Mouse (Mus musculus) left cerebral cortex, postnatal 14 days (tissue): ENCODE measurements around the gene Smim6. TPM values are rescaled to one million over a fixed set of nuclear protein-coding genes. Genes with fewer than 3 reads are reported as not detected.

Experiments used
- DNase-seq, 2 experiments: peaks; one replicate each; pipeline ENCODE4 v3.0.0; 2021 to 2022; ENCODE audit warnings: low spot score in 2 of 2, mixed read lengths in 1 of 2
- intact Hi-C: fragments of 180-260 bp; cut with DNase I; formaldehyde crosslinking; loops from one replicate; pipeline ENCODE4 v1.15.1; 2025
- total RNA-seq, 2 experiments: library from RNA; stranded (reverse); gene quantifications; 2 replicates each; pipeline ENCODE4 v1.2.3; 2021

Smim6 gene
- total RNA-seq, 2 experiments from 2014 or later = not detected

DNA sequence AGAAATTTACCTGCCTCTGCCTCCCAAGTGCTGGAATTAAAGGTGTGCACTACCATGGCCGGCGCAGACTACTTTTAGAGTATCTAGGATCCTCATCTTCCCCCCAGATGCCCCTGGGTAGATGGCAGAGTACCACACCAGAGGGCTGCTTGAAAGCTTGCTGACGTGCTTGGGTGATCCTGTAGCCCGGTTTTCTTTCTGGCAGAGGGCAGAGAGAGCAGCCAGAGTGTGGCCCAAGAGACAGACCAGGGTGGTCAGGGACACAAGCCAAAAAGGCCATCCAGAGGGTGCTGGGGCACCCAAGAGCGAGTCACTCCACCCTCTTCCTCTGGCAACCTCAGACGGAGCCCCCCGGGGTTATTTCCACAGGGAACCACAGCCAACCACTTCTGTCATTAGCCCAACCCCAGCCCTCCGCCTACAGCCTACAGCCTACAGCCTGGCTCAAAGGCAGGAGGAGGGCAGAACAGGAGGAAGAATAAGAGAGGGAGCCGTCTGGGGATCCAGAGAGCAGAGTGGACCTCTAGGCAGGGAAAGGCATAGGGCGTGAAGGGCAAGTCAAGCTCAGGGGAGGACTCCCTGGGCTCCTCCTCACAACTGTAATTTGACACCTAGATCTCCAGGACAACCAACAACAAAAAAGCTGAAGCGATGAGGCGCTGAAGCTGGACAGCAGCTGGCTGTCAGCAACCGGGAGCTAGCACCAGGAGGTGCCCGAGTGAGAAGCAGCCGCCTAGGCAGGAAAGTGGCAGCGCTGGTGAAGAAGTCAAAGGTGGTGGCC lies 12.1 kb upstream of the Smim6 start, which contains the start of gene Smim5:
Gene Smim5 (plus strand): TSS at position 481 of the 781 bp plus-strand sequence.
- DNase-seq = no peak
- intact Hi-C loops = no loop called here

DNA sequence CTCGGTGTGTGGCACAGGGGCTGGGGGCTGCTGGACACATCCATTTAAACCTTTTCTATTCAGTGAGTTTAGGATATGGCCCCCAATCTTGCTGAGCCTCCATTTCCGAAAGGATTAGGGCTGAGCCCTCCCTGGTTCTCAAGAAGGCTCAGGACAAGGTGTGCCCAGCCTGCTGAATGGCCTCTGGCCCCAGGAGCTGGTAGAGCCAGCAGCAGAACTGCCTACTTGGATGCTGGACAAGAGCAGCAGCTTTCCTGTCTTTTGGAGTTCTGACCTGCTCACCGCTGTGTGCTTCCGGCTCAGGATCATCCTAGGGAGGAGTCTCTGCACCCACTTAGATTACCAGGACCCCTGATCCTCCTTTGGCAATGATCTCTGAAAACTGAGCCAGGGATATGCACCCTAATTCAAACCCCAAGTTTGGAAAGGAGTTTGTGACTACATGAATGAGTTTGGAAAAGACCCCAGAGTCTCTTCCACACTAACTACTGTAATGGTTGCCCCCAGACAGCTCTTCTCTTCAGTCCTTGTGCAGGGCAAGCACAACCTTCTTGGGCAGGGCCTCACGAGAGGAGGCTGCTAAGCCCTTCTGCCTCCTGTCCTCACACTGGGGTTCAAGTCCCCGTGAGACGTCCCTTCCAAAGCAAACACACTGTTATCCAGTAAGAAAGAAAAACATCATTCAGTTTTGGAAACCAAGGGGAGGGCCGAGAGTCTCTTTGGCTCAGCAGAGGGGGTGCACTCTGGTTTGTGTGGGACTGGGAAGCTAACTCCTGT lies 11.1 kb upstream of the Smim6 start:
- intact Hi-C loops = no loop called here
- DNase-seq = no peak

DNA sequence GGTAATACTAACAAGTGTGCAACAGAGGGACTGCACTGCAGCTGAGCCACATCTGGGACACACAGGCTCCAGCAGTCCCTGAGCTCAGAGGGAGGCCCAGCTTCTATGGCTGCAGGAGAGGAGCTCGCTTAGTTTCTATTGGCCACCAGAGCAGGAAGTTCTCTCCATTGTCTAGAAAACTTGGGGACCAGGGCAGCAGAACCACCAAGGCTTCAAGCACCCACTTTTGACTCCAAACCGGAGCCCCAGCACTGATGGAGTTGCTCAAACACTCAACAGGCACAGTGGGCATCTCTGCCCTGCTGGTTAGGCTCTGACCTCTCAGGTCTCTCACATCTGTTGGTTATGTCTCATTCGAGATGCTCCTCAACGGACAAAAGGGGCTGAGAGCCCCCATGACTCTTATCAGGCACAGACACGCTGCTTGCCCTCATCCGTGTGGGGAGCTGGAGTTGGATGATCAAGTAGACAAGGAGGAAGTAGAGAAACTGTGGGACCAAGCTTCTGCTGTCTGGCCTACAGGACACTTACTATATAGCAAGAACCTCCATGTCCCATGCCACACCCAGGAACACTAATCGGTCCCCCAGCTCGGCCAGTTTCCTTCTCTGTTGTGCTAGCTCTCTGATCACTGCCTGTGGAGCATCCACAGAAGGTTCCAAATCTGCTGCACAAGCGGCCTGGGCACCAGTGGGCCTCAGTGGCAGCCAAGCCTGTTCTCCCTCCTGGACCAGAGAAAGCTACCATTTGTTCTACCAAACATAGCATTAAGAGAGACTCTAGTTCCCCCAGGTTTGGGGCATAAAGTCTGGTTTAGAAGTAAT lies 10.3 kb upstream of the Smim6 start:
- intact Hi-C loops = no loop called here
- no peak for DNase-seq

DNA sequence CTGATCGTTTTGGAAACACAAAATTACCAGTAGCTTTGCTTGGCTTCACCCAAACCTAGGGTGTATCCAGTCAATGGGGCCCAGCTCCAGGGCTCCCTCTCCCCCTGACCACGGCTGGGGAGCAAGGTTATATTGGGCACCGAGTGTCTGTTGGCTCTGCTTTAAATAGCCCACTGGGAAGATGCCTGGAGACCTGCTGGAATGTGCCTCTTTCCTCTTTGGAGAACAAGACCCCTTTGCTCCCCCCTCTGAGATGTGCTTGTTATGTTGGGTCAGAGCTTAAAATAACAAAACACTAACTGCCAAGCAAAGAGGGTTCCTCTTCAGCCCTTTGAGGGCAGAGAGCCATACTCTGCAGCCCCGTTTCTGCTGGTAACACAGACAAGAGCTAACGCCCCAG lies 9.6 kb upstream of the Smim6 start:
- DNase-seq = no peak
- intact Hi-C loops = no loop called here

DNA sequence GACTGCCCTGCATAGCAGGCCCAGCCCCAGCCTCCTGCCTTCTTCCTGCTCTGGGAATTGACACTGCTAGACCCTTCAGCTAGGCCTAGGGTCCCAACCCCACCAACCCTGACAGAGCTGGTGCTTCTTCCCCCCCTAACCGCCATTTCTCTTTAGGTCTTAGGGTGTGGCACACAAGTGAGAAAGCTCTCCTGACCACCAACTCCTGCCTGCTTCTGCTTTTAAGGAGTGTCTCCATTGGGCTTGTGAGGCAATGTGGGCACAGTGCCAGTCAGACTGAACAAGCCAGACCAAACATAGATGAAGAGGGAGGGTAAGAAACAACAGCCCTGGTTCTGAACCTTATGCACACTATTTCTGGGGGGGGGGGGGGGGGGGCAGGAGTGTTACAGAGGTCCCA lies 9.0 kb upstream of the Smim6 start:
- DNase-seq = peak in 1 of 2 experiments; percentile 54

DNA sequence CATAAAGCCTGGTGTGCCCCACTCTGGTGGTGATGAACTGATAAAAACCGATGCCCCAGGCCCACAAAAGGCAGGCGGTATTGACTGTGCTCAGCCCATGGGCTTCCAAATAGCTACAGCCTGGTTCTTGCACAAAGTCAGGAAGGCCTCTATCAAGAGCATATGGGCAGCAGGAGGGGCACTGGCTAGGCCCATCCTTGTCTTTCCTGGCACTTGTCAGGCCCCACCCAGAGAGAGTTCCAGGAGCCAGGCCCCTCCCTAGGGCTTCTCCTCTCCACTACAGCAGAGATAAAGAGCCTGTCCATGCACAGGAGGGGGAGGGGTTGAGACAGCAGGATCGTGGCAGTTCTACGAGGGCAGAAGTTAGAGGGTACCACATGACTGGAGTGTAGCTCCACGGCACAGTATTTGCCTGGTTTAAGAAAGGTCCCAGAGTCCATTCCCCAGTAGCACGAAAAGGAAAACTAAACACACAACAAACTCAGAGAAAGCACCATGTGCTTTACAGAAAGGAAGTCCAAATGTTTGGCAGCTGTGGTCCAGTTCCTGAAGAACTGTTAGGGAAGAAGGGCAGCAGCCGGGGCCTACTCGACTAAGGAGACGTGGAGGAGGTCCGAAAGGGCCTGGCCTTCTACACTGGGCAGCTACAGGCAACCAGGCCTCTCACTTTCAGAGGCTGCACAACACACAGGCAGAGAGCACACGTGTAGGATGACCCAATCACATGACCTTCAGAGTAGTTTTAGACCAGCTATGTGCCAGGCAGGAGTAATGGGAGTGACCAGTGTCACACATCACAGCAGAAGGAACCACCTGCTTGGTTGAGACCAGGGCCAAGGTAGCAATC lies 8.2 kb upstream of the Smim6 start:
- intact Hi-C loops = no loop called here
- no peak for DNase-seq

More for the DNA sequence above, 9.0 kb upstream of the Smim6 start:
- intact Hi-C loops = no loop called here

DNA sequence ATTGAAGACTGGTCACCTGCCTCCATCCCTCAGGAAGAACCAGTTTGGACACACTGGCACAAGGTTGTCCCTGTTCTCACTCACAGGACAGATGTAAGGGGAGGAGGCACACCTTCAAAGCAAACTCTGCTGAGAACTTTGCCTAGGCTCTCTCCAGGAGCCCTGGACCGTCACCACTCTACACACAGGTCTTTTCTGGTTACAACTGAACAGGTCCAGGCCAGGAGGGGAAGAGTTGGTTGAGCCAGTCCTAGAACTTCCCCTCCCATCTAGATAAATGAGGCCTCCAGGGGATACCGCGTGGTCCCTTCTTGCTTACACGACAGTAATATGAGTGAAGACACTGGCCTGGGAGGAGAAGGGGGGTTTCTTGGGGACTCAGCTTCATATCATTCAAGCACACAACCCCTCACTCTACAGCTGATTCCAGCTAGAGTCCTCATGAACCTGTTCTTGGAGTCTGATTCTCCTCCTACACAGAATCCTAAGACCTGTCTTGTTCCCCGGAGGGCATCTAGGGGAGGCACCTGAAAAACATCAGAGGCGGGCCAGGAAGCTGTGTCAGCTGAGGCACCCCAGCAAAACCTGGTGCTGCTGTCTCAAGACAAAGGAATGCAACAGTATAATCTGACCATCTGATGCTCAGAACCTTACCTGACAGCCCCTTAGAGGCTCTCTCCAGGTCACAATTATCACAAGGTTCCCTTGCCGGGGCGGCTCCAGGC lies 7.4 kb upstream of the Smim6 start:
- DNase-seq = no peak
- intact Hi-C loops = no loop called here

DNA sequence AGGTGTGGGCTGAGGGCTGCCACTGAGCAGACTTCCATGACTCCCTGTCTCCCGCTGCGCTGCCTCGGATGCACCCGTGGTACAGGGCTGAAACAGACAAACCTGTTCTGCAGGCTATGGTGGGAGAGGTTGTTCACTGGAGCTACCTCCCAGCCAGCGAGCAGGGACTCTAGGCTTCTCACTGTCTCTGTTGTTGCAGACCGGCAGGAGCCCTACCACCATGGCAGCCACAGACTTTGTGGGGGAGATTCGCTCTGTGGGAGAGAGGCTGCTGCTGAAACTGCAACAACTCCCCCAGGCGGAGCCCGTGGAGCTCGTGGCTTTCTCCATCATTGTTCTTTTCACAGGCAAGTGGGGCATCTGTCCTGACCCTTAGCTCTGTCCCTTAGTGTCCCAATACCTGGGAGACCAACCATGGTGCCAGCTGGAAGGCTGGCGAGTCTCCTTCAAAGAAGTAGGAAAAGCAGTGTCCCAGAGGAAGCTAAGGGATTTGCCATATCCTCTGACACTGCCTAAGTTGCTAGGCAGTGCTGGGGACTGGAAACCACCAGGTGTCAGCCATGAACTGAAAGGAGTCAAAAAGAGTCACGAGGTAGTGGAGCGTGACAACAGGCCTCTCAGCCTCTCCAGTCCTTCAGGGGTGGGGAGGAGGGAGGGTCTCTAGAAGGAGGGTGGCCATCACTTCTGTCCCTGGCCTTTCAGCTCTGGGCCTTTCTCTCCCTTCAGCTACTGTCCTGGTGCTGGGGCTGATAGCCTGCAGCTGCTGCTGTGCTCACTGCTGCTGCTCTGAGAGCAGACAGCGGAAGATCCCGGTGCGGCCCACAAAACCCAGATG lies 6.6 kb upstream of the Smim6 start:
- intact Hi-C loops = no loop called here
- peak in 1 of 2 experiments; percentile 24 for DNase-seq

DNA sequence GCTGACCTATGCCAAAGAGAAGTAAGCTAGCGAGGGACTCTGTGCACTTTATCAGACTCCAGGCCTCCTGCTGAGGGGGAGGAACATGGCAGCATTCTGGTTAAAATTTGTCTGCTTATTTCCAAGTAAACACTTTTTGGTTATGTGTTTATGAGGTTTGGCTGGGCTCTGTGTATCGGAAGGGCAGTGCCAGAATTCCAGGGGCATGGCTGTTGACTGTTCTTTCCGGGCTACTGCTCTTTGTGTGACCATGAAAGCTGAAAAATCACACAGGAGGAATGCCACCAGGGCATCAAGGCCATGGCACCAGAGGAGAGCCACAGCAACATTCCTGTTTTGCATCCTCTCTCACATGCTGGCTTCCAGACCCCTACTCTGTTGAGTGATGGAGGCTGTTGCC lies 5.7 kb upstream of the Smim6 start:
- no peak for DNase-seq
- intact Hi-C loops = no loop called here

DNA sequence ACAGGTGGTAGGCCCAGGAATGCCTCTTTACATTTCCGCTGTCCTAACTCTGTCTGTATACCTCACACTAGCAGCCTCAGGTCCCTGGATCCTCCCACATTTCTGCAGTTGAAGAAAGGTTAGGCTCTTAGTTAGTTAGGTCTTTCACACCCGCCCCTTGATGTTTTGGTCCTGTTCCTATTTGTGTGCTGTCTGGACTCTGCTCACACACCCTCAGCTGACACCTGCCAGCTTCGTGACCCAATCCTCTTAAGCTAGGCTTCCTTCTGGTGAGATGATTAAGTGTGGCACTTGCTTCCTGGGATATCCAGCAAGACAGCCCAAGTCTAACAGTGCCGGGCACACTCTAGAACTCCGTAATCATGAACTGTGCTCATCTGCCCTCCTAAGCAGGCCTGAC lies 5.3 kb upstream of the Smim6 start:
- no peak for DNase-seq
- intact Hi-C loops = no loop called here

DNA sequence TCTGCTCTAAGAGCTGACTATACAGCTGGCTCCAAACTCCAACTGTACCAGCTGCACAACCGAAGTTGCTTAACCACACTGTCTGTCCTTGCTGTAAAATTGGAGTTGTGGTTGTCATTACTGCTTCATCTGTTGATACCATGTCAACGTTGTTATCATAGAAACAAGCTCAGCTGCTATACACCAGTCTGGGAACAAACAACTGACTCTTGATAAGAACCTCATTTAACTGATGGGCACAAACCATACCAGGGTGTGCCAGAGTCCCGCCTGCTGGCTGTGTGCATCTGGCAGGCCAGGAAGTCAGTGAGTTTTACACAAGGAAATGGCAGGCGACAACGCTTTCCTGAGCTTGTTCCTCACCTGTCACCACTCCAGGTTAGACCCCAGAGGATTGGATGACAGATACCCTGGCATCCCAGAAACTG lies 669 bp upstream of the Smim6 start:
- DNase-seq = no peak
- intact Hi-C loops = no loop called here

DNA sequence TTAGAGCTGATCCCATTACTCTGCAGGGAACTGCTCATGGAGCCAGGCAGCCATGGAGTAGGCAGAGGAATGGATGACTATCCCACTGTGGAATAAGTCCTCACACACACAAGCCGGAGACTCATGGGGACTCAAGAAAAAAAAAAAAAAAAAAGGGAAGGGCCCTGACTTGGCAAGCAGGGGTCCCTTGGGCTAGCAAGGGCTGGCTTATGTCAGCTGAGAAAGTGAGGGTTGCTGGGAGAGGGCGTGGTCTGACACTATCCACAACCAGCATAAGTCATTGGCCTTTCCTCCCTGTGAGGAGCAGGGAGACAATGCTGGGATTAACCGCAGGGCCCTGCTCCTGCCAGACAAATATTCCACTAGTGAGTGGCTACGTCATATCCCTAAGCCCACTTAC lies 4.8 kb downstream of the Smim6 start:
- intact Hi-C loops = no loop called here

DNA sequence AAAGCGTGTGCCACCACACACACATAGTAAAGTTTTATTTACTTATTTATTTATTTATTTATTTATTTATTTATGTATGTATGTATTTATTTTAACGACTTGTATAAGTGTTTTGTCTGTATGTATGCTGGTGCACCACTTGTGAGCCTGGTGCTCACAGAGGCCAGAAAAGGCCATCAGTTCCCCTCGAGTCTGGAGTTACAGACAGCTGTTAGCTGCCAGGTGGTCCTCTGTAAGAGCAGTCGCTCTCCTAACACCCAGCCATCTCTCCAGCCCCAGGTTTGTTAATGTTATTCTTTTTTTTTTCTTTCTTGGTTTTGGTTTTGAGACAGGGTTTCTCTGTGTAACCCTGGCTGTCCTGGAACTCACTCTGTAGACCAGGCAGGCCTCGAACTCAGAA lies 6.8 kb downstream of the Smim6 start:
- intact Hi-C loops = no loop called here
- no peak for DNase-seq

More for the DNA sequence above, 4.8 kb downstream of the Smim6 start:
- no peak for DNase-seq

DNA sequence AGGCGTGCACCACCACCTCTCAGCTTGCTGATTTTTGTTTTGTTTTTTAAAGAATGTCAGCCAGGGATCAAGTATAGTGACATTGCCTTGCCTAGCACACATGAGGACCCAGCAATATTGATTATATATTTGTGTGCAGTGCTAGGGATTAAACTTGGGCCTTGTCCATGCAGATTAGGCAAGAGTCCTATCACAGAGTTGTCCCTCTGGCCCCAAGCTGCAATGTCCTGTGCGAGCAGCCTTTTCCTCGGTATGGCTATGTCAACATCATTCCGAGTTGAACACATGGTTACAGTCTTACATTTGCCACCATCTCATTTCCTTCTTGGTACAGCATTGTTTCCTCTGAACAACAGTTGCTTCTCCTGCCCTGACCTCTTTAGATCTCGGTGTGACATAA lies 7.3 kb downstream of the Smim6 start:
- DNase-seq = no peak
- intact Hi-C loops = no loop called here

DNA sequence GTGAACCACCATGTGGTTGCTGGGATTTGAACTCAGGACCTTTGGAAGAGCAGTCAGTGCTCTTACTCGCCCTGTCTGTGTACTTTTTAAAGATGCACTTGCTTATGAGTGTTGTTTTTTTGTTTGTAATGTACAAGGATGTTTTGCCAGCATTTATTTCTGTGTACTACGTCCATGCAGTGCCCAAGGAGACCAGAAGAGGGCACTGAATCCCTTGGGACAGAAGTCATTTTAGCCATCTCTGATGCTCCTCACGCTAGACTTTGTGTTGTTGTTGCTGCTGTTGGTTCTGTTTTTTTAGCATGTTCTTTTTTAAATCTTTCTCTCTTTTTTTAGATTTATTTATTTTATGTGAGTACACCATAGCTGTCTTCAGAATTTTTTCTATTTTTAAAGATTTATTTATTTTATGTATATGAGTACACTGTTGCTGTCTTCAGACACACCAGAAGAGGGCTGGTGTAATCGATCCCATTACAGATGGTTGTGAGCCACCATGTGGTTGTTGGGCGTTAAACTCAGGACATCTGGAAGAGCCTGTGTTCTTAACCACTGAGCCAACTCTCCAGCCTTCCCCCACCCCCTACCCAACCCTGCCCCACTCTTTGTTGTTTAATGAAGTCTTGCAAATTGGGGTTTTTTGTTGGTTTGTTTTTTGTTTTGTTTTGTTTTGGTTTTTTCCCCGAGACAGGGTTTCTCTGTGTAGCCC lies 8.4 kb downstream of the Smim6 start:
- DNase-seq = peak; percentile 56 to 62
- intact Hi-C loops = no loop called here

DNA sequence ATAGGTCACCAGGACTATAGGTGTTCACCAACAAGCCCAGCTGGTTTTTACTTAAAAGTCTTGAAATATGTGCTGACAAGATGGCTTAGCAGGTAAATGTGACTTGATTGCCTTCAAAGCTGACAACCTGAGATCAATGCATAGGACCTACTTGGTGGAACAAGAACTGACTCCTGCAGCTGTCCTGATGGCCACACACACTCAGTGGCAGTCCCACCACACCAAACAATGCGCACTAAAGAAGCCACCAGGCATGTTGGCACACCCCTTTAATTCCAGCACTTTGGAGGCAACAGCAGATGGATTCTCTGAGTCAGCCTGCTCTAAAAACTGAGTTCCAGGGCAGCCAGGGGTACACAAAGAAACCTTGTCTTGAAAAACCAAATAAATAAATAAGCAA lies 10.2 kb downstream of the Smim6 start:
- no peak for DNase-seq
- intact Hi-C loops = no loop called here

DNA sequence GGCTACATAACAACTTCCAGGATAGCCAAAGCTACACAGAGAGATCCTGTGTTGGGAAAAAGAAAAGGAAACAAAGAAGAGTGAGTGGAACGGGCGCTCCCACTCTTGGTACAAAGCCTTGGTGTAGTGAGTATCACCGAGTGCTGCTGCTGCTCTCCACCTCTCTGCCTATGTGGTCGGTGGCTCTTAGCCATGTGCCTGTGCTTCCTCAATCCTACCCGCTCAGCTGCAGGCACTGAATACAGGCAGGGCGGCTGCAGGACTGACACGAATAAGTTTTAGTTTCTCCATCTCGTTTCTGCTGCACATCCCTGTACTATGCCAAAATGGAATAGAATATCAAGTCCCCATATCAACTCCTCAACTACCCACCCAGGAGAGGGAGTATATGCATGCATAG lies 17.2 kb downstream of the Smim6 start:
- no peak for DNase-seq
- intact Hi-C loops = no loop called here
